Mouse (Mus musculus) liver (tissue): Measurements from ENCODE around the gene Iqck.
A peak's percentile ranks its signal among the peaks of the same experiment; 100 is the strongest.

Experiments used
- DNase-seq: peaks from one replicate; pipeline ENCODE4 v3.0.0-alpha.2; 2020; ENCODE audit warnings: mixed read lengths

Gene Iqck

DNA sequence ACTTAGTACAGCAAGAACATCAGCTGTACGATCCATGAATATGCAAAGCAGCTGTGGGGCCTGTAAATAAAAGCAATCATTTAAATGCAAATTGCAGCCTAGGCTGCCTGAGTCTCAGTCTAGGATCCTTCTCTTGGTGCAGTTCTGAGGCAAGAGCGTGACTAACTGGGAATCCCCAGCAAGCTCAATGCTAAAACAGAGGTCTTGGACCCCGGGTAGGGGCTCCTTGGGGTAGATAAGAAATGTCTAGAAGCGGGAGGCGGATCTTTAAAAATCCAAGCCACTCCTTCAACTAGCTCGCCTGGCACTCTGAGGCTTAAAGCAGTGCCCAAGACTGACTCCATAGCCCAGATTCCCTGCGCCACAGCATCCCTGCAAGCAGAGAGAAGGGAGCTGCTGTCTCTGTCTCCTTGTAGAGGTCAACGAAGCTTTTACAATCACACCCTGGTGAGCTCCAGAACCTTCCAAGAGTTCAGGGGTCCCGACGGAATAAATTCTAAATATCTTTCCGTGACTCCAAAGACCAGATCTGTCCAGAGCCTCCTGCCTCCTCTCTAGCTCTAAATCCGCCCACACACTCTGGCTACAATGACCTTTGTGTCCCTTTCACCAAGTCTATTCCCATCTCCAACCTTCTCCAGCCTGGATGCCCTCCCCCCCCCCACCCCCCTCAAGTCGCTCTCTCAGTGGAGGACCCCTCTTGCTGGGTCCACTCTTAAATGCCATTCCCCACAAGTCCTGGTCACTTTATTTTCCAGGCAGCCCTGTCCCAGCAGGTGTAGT is 137.3 kb downstream of the Iqck start:
- no peak for DNase-seq

DNA sequence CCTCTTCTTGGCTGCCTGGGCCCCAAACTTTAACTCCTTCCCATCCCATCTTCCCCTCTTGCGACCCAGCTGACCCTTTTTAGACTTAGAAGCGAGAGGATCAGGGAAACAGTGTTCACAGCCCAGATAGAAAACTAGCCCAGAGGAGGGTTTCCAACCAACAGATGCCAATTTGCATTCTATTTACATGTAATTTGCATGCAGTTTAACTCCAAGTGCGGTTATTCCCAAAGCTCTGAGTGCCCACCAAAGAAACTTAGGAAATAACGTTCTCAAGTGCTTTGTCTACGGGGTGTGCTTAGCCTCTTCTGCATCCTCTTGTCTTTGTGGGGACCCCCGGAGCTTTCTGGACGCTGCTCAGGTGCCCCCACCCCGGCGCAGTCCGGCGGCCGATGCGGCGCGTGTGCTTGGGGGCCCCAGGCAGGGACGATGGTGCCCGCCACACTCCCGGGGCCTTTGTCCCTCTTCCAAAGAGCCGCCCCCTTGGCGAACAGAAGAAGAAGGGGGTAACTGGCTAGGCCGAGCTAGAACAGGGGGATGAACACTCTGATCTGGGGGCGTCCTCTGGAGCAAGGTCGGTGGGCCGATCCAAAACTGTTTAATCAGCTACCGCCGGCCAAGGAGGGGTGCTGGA is 138.2 kb downstream of the Iqck start:
- no peak for DNase-seq

DNA sequence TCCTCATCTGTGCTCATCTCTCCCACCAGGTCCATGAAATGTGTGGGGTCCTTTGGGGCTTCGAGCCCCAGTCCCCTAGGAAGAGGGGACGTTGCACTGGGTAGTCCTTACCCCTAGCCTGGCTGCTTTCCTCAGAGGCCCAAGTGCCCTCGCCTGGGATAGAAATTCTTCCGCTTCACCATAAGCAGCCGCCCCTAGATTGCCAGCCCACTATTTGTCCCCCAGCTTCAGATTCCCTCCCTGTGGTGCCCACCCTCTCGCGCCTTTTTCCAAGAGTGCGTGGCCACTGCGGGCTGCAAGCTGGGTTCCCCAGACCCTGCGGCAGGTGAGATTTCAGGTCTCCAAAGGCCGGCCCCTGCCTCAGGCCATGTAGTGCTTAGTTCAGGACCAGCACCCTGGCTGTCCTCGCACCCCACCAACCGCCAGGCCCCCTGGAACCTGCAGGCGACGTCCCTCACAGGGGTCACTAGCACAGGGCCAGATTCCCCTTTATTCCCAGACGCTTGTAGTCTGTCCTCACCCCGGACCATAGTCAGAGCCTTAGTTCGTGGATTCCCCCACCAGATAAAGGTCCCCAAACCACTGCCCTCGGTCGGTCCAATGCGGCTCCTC is 138.8 kb downstream of the Iqck start:
- DNase-seq = no peak

DNA sequence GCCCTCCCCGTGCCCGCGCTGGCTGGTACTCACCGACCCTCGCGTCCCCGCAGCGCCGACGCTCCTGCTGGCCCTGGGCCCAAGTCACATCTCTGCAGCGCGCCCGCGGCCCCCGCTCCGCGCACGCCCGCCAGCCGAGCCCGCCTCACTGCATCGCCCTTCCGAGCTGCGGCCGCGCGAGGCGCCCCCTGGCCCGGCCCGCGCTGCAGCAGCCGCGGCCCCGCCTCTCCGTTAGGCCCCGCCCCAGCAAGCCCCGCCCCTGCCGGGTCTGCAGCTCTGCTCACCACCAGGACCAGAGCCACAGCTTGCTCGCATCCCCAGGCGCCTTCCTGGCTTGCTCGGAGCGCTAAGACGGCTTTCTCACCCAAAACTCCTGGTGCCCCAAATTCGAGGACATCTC is 139.5 kb downstream of the Iqck start, which contains the start of gene Gprc5b:
Gene Gprc5b (minus strand): TSS at position 205 of the 400 bp plus-strand sequence.
- peak; percentile 86 for DNase-seq

DNA sequence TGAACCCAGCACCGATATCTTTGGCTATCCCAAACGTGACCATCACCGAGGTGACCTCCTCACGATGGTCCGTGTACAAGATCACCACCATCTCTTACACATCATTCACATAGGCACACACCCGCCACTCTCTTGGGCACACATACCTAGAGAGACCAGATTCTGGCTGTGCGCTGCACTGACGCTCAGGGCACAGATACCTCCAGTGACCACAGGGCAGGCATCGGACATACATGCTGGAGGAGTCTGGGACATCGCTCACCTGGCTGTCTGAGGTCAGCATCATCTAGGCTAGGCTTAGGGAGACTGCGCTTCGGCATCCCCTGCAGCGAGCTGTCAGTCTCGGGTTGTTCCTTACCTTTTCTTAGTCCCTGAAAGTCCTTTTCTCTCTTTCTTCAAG is 140.1 kb downstream of the Iqck start:
- no peak for DNase-seq

DNA sequence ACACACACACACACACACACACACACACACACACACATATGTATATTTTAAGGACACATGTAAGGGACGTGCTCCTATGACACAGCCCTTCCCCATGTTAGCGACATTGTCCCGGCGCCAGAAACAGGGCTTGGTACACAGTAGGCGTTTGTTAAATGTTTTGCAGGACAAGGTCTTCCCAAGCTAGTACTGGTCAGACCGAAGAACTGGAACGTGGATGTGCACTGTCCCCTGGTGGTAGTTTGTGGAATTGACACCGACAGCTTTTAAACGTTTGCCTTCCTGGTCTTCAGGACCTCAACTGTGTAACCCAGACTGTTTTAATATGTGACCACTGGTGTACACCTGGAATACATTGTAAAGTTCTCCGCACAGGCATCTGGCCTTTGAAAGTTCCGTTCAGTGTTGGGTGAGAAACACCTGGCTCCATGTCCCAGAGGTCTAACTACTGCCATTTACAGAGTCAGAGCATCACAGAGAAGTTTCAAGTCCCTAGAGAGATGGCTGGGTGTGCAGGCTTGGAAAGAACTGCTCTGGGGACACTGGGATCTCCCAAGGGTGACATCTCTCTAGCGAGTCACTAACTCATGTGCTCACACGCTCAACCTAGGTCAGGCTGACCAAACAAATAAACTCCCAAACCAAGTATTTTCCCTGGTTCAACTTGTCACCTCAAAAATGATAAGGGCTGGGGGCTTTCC is 140.7 kb downstream of the Iqck start:
- DNase-seq = peak; percentile 64

GRCm38 (mm10) chr7:118999857-119000256 is 144.3 kb downstream of the Iqck start:
- no peak for DNase-seq

- DNase-seq = no peak
Measured at GRCm38 (mm10) chr7:119001965-119002364, 146.4 kb downstream of the Iqck start.

DNA sequence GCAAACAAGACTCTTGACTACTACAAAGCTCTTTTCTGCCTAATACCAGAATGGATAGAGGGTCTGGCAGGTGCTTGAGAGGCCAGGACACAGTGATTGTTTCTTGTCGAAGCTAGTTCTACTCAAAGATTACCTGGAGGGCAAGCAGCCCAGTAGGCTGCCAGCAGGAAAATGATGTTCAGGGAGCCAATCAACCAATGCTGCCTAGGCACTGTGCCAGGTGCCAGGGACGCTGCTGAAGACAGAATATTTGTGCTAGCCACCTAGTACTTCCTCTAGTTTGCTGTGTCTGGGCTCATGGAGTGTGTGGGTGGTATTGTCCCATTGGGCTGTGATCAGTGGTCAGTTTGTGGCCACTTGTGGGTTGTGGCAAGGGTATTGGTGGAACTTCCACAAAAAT is 146.9 kb downstream of the Iqck start:
- DNase-seq = no peak

- DNase-seq = peak; percentile 51
Measured at GRCm38 (mm10) chr7:119010854-119011529, 155.4 kb downstream of the Iqck start.

- no peak for DNase-seq
Measured at GRCm38 (mm10) chr7:119015736-119016135, 160.2 kb downstream of the Iqck start.

DNA sequence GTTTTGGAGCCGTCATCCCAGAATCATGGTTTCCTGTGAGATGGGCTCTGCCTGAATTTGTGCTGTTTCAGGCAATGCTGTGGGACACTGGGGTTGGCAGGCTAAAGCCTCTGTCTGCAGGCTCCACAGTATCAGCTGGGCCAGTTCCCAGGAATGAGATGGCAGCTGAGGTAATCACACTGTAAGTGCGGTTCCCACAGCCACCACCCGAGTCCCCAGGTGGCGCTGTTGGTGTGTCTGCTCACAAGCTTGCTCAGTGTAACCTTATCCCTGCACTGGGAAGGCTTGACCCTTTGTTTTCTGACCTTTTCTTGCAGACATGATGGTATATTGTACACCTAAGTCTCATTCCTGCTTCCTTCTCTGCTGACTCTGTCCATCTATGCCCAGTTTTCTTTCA is 164.0 kb downstream of the Iqck start:
- peak; percentile 51 for DNase-seq
